Mouse (Mus musculus) liver, embryonic 14.5 days (tissue): ENCODE data around the gene Veph1.

ENCODE experiments used
- CTCF ChIP-seq: IDR thresholded peaks from 2 replicates; pipeline ENCODE4 v1.5.1; 2016; ENCODE audit warnings: antibody characterized with exemption, low read depth, control low read depth
- EP300 ChIP-seq: IDR thresholded peaks from 2 replicates; pipeline ENCODE4 v1.6.1; 2016; ENCODE audit warnings: antibody characterized with exemption, low read depth

DNA sequence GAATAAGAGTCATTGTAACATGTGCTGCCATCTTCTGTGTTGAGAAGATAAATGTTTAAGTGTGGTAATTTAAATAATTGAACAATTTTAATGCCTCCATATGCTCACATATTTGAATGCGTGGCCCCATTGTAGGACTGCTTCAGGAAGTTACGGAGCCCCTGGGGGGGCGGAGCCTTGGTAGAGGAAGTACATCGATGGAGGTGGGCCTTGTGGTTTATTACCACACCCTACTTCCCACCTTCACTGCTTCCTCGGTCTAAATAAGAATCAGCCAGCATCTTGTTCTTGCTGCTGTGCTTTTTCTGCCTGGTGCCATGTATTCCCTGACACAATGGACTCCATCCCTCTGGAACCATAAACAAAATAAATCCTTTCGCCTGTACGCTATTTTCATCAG is 241.0 kb downstream of the Veph1 start:
- TF ChIP-seq CTCF (no peak), EP300 (no peak)
